Mouse (Mus musculus): ENCODE data around the gene Arhgap24. TPM values are rescaled to one million over a fixed set of nuclear protein-coding genes. Genes with fewer than 3 reads are reported as not detected.

The Arhgap24 gene
- polyA plus RNA-seq, 1 experiment from 2014 or later = 7.2 TPM

GRCm38 (mm10) chr5:102465372-102465771 lies 15.8 kb upstream of the Arhgap24 start:
- WGBS = 95% methylated on average over 2 of the region's 2 CpGs
- ATAC-seq (ENCODE audit: low FRiP score) = no peak
- no peak overlapping the region for H3K4me3 ChIP-seq
- no peaks in the 10 kb centered on the region for H3K9me3 ChIP-seq
- H3K9ac ChIP-seq = no peak overlapping the region
- no peak overlapping the region for H3K4me2 ChIP-seq
- H3K4me1 ChIP-seq (replicated peaks) = no peaks in the 10 kb centered on the region
- H3K27me3 ChIP-seq = no peaks in the 10 kb centered on the region
- H3K27ac ChIP-seq = no peak overlapping the region
- H3K36me3 ChIP-seq = no peaks in the 10 kb centered on the region

DNA sequence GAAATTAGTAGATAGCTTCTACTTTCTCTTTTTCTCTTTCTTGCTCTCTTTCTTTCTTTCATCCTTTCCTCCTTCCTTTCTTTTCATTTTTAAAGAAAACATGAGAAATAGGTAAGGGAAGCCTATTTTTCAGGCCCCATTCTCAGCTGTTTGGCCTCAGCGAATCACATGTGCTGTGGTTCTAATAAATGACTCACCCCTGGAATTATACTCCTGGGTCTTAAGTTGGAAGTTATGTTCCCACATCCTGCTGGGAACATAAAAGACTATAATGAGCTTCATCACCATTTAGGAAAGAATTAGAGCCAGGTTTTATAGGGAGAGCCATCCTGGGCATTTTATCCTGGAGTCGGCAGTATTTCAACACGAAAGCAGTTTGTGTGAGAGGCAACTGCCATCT lies 12.9 kb upstream of the Arhgap24 start:
- no peak overlapping the region for H3K4me3 ChIP-seq
- no peak overlapping the region for H3K27ac ChIP-seq
- H3K4me2 ChIP-seq = no peak overlapping the region
- H3K9ac ChIP-seq = no peak overlapping the region
- no peaks in the 10 kb centered on the region for H3K27me3 ChIP-seq
- ATAC-seq (ENCODE audit: low FRiP score) = no peak
- H3K9me3 ChIP-seq = no peaks in the 10 kb centered on the region
- no peaks in the 10 kb centered on the region for H3K4me1 ChIP-seq (replicated peaks)
- no peaks in the 10 kb centered on the region for H3K36me3 ChIP-seq
- WGBS = 86% methylated on average over 3 of the region's 3 CpGs

- no peaks in the 10 kb centered on the region for H3K9me3 ChIP-seq
- H3K36me3 ChIP-seq = no peaks in the 10 kb centered on the region
- H3K9ac ChIP-seq = no peak overlapping the region
- no peak overlapping the region for H3K4me3 ChIP-seq
- WGBS = 88% methylated on average over 2 of the region's 2 CpGs
- H3K27ac ChIP-seq = no peak overlapping the region
- no peaks in the 10 kb centered on the region for H3K4me1 ChIP-seq (replicated peaks)
- H3K27me3 ChIP-seq = no peaks in the 10 kb centered on the region
- ATAC-seq (ENCODE audit: low FRiP score) = no peak
- H3K4me2 ChIP-seq = no peak overlapping the region
Observed at GRCm38 (mm10) chr5:102470284-102470683, 10.9 kb upstream of the Arhgap24 start.

DNA sequence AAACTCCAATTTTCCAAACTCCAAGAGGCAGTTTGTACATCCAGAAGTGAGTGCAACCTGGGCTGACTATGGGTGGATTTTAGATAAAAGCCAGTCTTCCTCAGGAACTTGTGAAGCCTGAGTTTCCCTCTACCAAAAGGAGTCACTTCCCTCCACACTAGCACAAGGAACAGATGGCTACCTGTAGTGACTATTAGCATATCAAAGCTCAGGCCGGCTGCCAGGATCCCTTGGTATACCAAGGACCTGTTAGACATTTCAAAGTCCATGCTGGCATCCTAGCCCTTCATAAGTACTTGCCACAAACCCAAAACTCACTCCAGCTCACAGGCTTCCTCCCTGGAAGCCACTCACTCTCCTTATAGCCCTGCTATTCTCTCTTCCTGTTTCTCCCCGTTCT lies 3.1 kb upstream of the Arhgap24 start:
- Histone ChIP-seq H3K27ac (no peak overlapping the region), H3K27me3 (no peaks in the 10 kb centered on the region), H3K9me3 (no peaks in the 10 kb centered on the region), H3K4me1 (replicated peaks) (peaks cover 22% of the 10 kb centered on the region), H3K4me3 (no peak overlapping the region), H3K9ac (no peak overlapping the region), H3K4me2 (no peak overlapping the region), H3K36me3 (no peaks in the 10 kb centered on the region)
- 7% methylated on average over 2 of the region's 2 CpGs for WGBS
- ATAC-seq (ENCODE audit: low FRiP score) = no peak

GRCm38 (mm10) chr5:102483285-102483975 lies 2.2 kb downstream of the Arhgap24 start:
- H3K4me3 ChIP-seq = no peak overlapping the region
- H3K4me2 ChIP-seq = no peak overlapping the region

GRCm38 (mm10) chr5:102491554-102491953 lies 10.4 kb downstream of the Arhgap24 start:
- Histone ChIP-seq H3K36me3 (no peaks in the 10 kb centered on the region), H3K4me3 (no peak overlapping the region), H3K27ac (no peak overlapping the region), H3K9me3 (no peaks in the 10 kb centered on the region), H3K9ac (no peak overlapping the region), H3K27me3 (no peaks in the 10 kb centered on the region), H3K4me2 (no peak overlapping the region), H3K4me1 (replicated peaks) (no peaks in the 10 kb centered on the region)
- 89% methylated on average over 5 of the region's 5 CpGs for WGBS
- ATAC-seq (ENCODE audit: low FRiP score) = no peak

More at GRCm38 (mm10) chr5:102483285-102483975, 2.2 kb downstream of the Arhgap24 start:
- no peak for ATAC-seq (ENCODE audit: low FRiP score)
- Histone ChIP-seq H3K4me1 (replicated peaks) (peaks cover 22% of the 10 kb centered on the region), H3K36me3 (no peaks in the 10 kb centered on the region), H3K27me3 (no peaks in the 10 kb centered on the region), H3K9ac (no peak overlapping the region), H3K9me3 (no peaks in the 10 kb centered on the region), H3K27ac (no peak overlapping the region)
- WGBS = 39% methylated on average over 10 of the region's 10 CpGs

- Histone ChIP-seq H3K36me3 (no peaks in the 10 kb centered on the region), H3K27me3 (no peaks in the 10 kb centered on the region), H3K9ac (no peak overlapping the region), H3K4me3 (no peak overlapping the region), H3K27ac (no peak overlapping the region), H3K9me3 (no peaks in the 10 kb centered on the region), H3K4me2 (no peak overlapping the region), H3K4me1 (replicated peaks) (no peaks in the 10 kb centered on the region)
- 88% methylated on average over 9 of the region's 9 CpGs for WGBS
- no peak for ATAC-seq (ENCODE audit: low FRiP score)
Observed at GRCm38 (mm10) chr5:102492152-102492551, 11.0 kb downstream of the Arhgap24 start.

- Histone ChIP-seq H3K9ac (no peak overlapping the region), H3K36me3 (no peaks in the 10 kb centered on the region), H3K9me3 (no peaks in the 10 kb centered on the region), H3K27me3 (no peaks in the 10 kb centered on the region), H3K4me1 (replicated peaks) (no peaks in the 10 kb centered on the region), H3K4me3 (no peak overlapping the region), H3K27ac (peak overlapping the region; percentile 1; the same call in 1 of the 2 replicates), H3K4me2 (no peak overlapping the region)
- no peak for ATAC-seq (ENCODE audit: low FRiP score)
- WGBS = 41% methylated on average over 6 of the region's 6 CpGs
Observed at GRCm38 (mm10) chr5:102494827-102495226, 13.6 kb downstream of the Arhgap24 start.

- no peaks in the 10 kb centered on the region for H3K27me3 ChIP-seq
- no peaks in the 10 kb centered on the region for H3K4me1 ChIP-seq (replicated peaks)
- no peak for ATAC-seq (ENCODE audit: low FRiP score)
- no peaks in the 10 kb centered on the region for H3K36me3 ChIP-seq
- no peak overlapping the region for H3K27ac ChIP-seq
- H3K4me3 ChIP-seq = no peak overlapping the region
- no peaks in the 10 kb centered on the region for H3K9me3 ChIP-seq
- 74% methylated on average over 3 of the region's 3 CpGs for WGBS
- H3K4me2 ChIP-seq = no peak overlapping the region
- no peak overlapping the region for H3K9ac ChIP-seq
Observed at GRCm38 (mm10) chr5:102497205-102497604, 16.0 kb downstream of the Arhgap24 start.

DNA sequence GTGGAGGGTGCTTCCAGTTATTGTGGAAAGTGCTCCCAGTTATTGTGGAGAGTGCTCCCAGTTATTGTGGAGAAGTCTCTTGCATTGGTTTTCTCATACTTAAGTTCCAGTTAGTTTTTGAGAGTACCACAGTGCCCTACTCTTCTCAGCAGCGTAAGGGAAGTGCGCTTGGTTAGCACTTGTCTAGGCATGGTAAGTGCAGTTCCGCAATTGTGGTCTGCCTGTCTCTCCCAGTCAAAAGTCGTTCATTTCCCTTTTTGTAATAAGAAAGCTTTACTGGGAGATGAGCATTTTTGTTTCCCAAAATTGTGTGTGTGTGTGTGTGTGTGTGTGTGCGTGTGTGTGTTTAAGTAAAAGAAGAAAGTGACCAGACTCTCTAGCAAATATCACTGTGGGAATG lies 17.6 kb downstream of the Arhgap24 start:
- ATAC-seq (ENCODE audit: low FRiP score) = no peak
- H3K27me3 ChIP-seq = no peaks in the 10 kb centered on the region
- 89% methylated on average over 5 of the region's 5 CpGs for WGBS
- no peak overlapping the region for H3K27ac ChIP-seq
- H3K4me3 ChIP-seq = no peak overlapping the region
- no peaks in the 10 kb centered on the region for H3K9me3 ChIP-seq
- no peaks in the 10 kb centered on the region for H3K36me3 ChIP-seq
- no peaks in the 10 kb centered on the region for H3K4me1 ChIP-seq (replicated peaks)
- H3K4me2 ChIP-seq = no peak overlapping the region
- H3K9ac ChIP-seq = no peak overlapping the region

DNA sequence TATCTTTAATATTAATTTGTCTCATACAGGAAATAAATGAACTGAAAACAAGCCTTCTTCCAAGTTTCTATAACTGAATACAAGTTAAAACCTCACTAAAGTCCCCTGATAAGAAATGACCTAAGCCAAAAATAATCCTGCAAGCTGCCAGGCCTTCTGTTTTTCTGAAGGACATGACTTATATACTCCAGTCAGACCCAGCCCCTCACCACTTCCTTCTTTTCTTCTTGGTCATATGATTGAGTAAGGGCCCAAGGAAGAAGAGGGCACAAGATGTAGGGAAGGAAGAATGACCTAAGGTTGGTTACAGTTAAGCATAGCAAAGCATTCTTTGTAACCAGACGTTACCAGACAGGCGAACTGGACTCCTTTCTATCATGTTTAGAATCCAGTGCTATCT lies 21.1 kb downstream of the Arhgap24 start:
- H3K4me1 ChIP-seq (replicated peaks) = no peaks in the 10 kb centered on the region
- H3K4me2 ChIP-seq = no peak overlapping the region
- no peak overlapping the region for H3K9ac ChIP-seq
- WGBS = 91% methylated on average over 2 of the region's 2 CpGs
- H3K27ac ChIP-seq = no peak overlapping the region
- ATAC-seq (ENCODE audit: low FRiP score) = no peak
- H3K36me3 ChIP-seq = no peaks in the 10 kb centered on the region
- H3K27me3 ChIP-seq = no peaks in the 10 kb centered on the region
- no peaks in the 10 kb centered on the region for H3K9me3 ChIP-seq
- no peak overlapping the region for H3K4me3 ChIP-seq

GRCm38 (mm10) chr5:102503066-102503465 lies 21.9 kb downstream of the Arhgap24 start:
- Histone ChIP-seq H3K9ac (no peak overlapping the region), H3K36me3 (no peaks in the 10 kb centered on the region), H3K27me3 (no peaks in the 10 kb centered on the region), H3K4me1 (replicated peaks) (no peaks in the 10 kb centered on the region), H3K27ac (no peak overlapping the region), H3K4me3 (no peak overlapping the region), H3K9me3 (no peaks in the 10 kb centered on the region), H3K4me2 (no peak overlapping the region)
- no peak for ATAC-seq (ENCODE audit: low FRiP score)
- 85% methylated on average over 3 of the region's 3 CpGs for whole genome bisulfite sequencing

GRCm38 (mm10) chr5:102503868-102504267 lies 22.7 kb downstream of the Arhgap24 start:
- ATAC-seq (ENCODE audit: low FRiP score) = no peak
- H3K27ac ChIP-seq = no peak overlapping the region
- no peaks in the 10 kb centered on the region for H3K27me3 ChIP-seq
- H3K4me3 ChIP-seq = no peak overlapping the region
- no peaks in the 10 kb centered on the region for H3K36me3 ChIP-seq
- 88% methylated on average over 2 of the region's 2 CpGs for WGBS
- H3K9ac ChIP-seq = no peak overlapping the region
- H3K4me1 ChIP-seq (replicated peaks) = no peaks in the 10 kb centered on the region
- no peak overlapping the region for H3K4me2 ChIP-seq
- no peaks in the 10 kb centered on the region for H3K9me3 ChIP-seq

Measured in hindbrain, embryonic 13.5 days (tissue).